Mouse (Mus musculus) CD4-positive naive resting alpha-beta T cell, adult 57 days (primary cell): ENCODE results near the gene Mfsd14b. TPM values are rescaled to one million over a fixed set of nuclear protein-coding genes. Genes with fewer than 3 reads are reported as not detected.

Experiments used
- total RNA-seq: library from RNA; stranded (reverse); gene quantifications from one replicate; pipeline ENCODE4 v1.2.4, GENCODE M21; 2023

Gene Mfsd14b
- 34.1 TPM for total RNA-seq

GRCm38 (mm10) chr13:65112459-65113110 is at the start of gene Mfsd14b:
Gene Mfsd14b (minus strand): TSS chr13:65112975.

GRCm38 (mm10) chr13:65149940-65150339 is 37.2 kb upstream of the Mfsd14b start, which contains the start of gene Olfr466:
Gene Olfr466 (plus strand): TSS chr13:65150240.

GRCm38 (mm10) chr13:65137789-65138188 is 25.0 kb upstream of the Mfsd14b start, which contains the start of gene Olfr465-ps1:
Gene Olfr465-ps1 (plus strand): TSS chr13:65138089.

GRCm38 (mm10) chr13:65052660-65053059 is 60.1 kb downstream of the Mfsd14b start, which contains the start of gene Prss47:
Gene Prss47 (minus strand): TSS chr13:65052760.

GRCm38 (mm10) chr13:65032758-65033157 is 80.0 kb downstream of the Mfsd14b start, which contains the start of gene Spata31d1c:
Gene Spata31d1c (plus strand): TSS chr13:65033058.

Other genes with a start within 250 kb of the Mfsd14b start
- not detected for gene Cntnap3, start 209.0 kb downstream of the Mfsd14b start, total RNA-seq
- not detected for gene Spata31, start 195.6 kb downstream of the Mfsd14b start, total RNA-seq
- gene Spata31d1c, start 79.9 kb downstream of the Mfsd14b start, total RNA-seq: not detected
- not detected for gene Prss47, start 60.2 kb downstream of the Mfsd14b start, total RNA-seq
- gene Olfr465-ps1, start 25.1 kb upstream of the Mfsd14b start, total RNA-seq: not detected
- not detected for gene Olfr466, start 37.3 kb upstream of the Mfsd14b start, total RNA-seq
- gene Nlrp4f, start 93.0 kb upstream of the Mfsd14b start, total RNA-seq: not detected
- gene Gm10775, start 146.6 kb upstream of the Mfsd14b start, total RNA-seq: not detected
- gene Zfp369, start 165.8 kb upstream of the Mfsd14b start, total RNA-seq: 55.5 TPM